Mouse (Mus musculus) forebrain, embryonic 14.5 days (tissue): ENCODE measurements around the gene Notch2. TPM values are rescaled to one million over a fixed set of nuclear protein-coding genes. Genes with fewer than 3 reads are reported as not detected.

Experiments
- ATAC-seq: fragments of 200-750 bp; cut with Nextera tagmentation; 2 replicates; pipeline ENCODE4 v1.8.0; 2017; ENCODE audit warnings: mild to moderate bottlenecking, moderate library complexity
- DNase-seq: peaks from one replicate; pipeline ENCODE4 v3.0.0-alpha.2; 2015; ENCODE audit warnings: low spot score
- H3K27ac ChIP-seq: fragments of 300-500 bp; sonication (generic); 2 replicates; pipeline ENCODE4 v1.5.1; 2014; ENCODE audit warnings: low read depth, mild to moderate bottlenecking, control low read depth, low read length, moderate library complexity
- H3K27me3 ChIP-seq: fragments of 300-500 bp; sonication (generic); replicated peaks from 2 replicates; pipeline ENCODE4 v1.6.1; 2014; ENCODE audit warnings: low read length, control low read depth, mixed read lengths; ENCODE audit not compliant: control insufficient read depth, insufficient read depth
- H3K36me3 ChIP-seq: fragments of 300-500 bp; sonication (generic); 2 replicates; pipeline ENCODE4 v1.6.1; 2014; ENCODE audit warnings: low read length, control low read depth; ENCODE audit not compliant: control insufficient read depth, insufficient read depth
- H3K4me1 ChIP-seq: fragments of 300-500 bp; sonication (generic); 2 replicates; pipeline ENCODE4 v1.6.1; 2014; ENCODE audit warnings: antibody characterized with exemption, low read length, control low read depth; ENCODE audit not compliant: control insufficient read depth, insufficient read depth
- H3K4me2 ChIP-seq: fragments of 300-500 bp; sonication (generic); 2 replicates; pipeline ENCODE4 v1.6.1; 2014; ENCODE audit warnings: mild to moderate bottlenecking, control low read depth, low read length
- H3K4me3 ChIP-seq: fragments of 300-500 bp; sonication (generic); 2 replicates; pipeline ENCODE4 v1.5.1; 2014; ENCODE audit warnings: low read depth, low read length, control low read depth
- H3K9ac ChIP-seq: fragments of 300-500 bp; sonication (generic); 2 replicates; pipeline ENCODE4 v1.6.1; 2014; ENCODE audit warnings: mild to moderate bottlenecking, low read length, control low read depth, moderate library complexity
- H3K9me3 ChIP-seq: fragments of 300-500 bp; sonication (generic); replicated peaks from 2 replicates; pipeline ENCODE4 v1.6.1; 2016; ENCODE audit warnings: low read length, control low read depth, mixed read lengths; ENCODE audit not compliant: control insufficient read depth
- WGBS: fragments of 180-500 bp; shearing (Covaris S2); extraction: QIAGEN DNeasy Blood & Tissue Kit; methylation state at CpG from one replicate; pipeline ENCODE4 v1.1.7; 2014; 5-methylcytosine and 5-hydroxymethylcytosine counted together
- polyA plus RNA-seq: library from polyadenylated mRNA; unstranded; fragments of >200 nt; fragmentation: Nextera tagmentation; extraction: Ambion mirVana; gene quantifications from 2 replicates; pipeline ENCODE4 v1.2.1, GENCODE M21; 2014

Notch2 gene
- polyA plus RNA-seq, 1 experiment from 2014 or later: 13.6 TPM

DNA sequence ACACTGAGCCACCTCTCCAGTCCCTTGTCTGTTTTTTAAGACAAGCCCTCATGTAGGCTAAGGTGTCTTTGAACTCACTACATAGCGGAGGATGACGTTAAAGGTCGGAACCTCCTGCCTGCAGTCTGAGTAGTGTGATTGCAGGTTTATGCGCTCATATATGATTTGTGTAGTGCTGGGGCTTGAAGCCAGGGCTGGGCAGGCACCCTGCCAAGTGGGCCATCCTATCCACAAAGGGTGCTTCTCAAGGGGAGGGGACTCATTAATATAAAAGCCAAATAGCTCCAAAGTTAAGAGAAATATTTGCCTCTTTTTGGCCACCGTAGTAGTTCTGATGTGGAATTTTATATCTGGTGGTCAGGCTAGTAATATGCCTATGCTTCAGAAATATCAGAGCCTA, 22.8 kb upstream of the Notch2 start:
- DNase-seq: no peak
- Histone ChIP-seq H3K27ac (no peak overlapping the region), H3K9me3 (no peaks in the 10 kb centered on the region), H3K4me1 (no peaks in the 10 kb centered on the region), H3K9ac (no peak overlapping the region), H3K4me2 (no peak overlapping the region), H3K36me3 (no peaks in the 10 kb centered on the region), H3K4me3 (no peak overlapping the region), H3K27me3 (no peaks in the 10 kb centered on the region)
- ATAC-seq: no peak
- WGBS: 92% methylated on average over 5 of the region's 5 CpGs

DNA sequence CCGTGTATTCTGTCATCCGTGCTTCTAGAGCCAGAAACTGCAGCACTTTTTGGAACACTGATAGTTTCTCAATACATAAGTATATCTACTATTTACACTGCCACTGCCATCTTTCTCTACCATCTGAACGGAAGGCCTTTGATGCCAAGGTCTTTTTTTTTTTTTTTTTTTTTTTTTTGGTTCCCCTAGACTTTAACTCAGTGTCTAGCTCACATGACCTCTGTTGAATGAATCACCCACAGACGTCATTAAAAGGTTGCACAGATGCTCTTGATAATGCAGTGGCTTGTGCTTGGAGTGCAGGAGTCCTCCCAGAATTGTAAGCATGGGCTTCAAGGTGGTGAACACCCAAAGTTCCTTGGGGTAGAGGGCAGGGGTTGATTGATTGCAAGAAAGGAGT, 21.0 kb upstream of the Notch2 start:
- no peak overlapping the region for H3K4me2 ChIP-seq
- ATAC-seq (no peak), DNase-seq (no peak)
- H3K9me3 ChIP-seq: no peaks in the 10 kb centered on the region
- H3K4me1 ChIP-seq: no peaks in the 10 kb centered on the region
- no peaks in the 10 kb centered on the region for H3K27me3 ChIP-seq
- H3K4me3 ChIP-seq: no peak overlapping the region
- 79% methylated on average over 4 of the region's 4 CpGs for WGBS
- H3K27ac ChIP-seq: no peak overlapping the region
- H3K9ac ChIP-seq: no peak overlapping the region
- no peaks in the 10 kb centered on the region for H3K36me3 ChIP-seq

GRCm38 (mm10) chr3:97993196-97993595, 20.1 kb upstream of the Notch2 start:
- Histone ChIP-seq H3K4me2 (no peak overlapping the region), H3K4me3 (no peak overlapping the region), H3K4me1 (no peaks in the 10 kb centered on the region), H3K36me3 (no peaks in the 10 kb centered on the region), H3K9ac (no peak overlapping the region), H3K27ac (no peak overlapping the region), H3K27me3 (no peaks in the 10 kb centered on the region), H3K9me3 (no peaks in the 10 kb centered on the region)
- 51% methylated on average over 5 of the region's 5 CpGs for WGBS
- no peak for DNase-seq
- no peak for ATAC-seq

DNA sequence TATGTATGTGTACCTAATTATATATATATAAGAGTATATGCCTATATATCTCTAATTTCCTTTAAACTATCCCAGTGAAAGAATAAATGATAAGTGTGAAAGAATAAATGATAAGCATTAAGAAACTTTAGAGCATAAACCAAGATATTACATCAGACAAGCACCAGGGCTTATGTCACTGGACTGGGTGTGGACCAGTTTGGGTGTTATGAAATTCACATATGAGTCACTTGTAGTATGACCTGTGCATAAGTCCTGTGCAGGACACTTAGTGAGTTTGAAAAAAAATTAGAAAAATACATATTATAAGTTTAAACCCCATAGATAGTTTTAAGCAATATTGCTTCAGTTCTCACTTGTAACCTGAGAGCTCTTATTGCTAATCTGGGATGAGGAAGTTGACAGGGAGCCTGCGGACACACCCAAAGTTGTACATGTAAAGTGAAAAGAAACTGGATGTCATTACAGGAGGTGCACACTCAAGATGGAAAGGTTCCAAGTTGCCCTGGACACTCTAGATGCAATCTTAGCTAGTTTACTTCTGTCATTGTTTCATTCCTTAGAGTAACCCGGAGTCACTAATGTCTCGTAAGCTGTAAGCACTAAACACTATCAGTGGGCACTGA, 19.3 kb upstream of the Notch2 start:
- H3K9me3 ChIP-seq: no peaks in the 10 kb centered on the region
- ATAC-seq: no peak

GRCm38 (mm10) chr3:97994818-97995217, 18.5 kb upstream of the Notch2 start:
- 94% methylated on average over 5 of the region's 5 CpGs for WGBS

More for the DNA sequence above, 19.3 kb upstream of the Notch2 start:
- no peaks in the 10 kb centered on the region for H3K36me3 ChIP-seq
- no peak overlapping the region for H3K4me2 ChIP-seq
- H3K4me3 ChIP-seq: no peak overlapping the region
- H3K27me3 ChIP-seq: no peaks in the 10 kb centered on the region
- H3K9ac ChIP-seq: no peak overlapping the region
- WGBS: 93% methylated on average over 3 of the region's 3 CpGs
- no peak for DNase-seq
- no peaks in the 10 kb centered on the region for H3K4me1 ChIP-seq
- H3K27ac ChIP-seq: no peak overlapping the region

GRCm38 (mm10) chr3:97998349-97998748, 15.0 kb upstream of the Notch2 start:
- 79% methylated on average over 4 of the region's 4 CpGs for WGBS
- no peaks in the 10 kb centered on the region for H3K36me3 ChIP-seq
- no peak overlapping the region for H3K4me2 ChIP-seq
- DNase-seq (no peak), ATAC-seq (no peak)
- H3K4me1 ChIP-seq: no peaks in the 10 kb centered on the region
- H3K9ac ChIP-seq: no peak overlapping the region
- no peaks in the 10 kb centered on the region for H3K27me3 ChIP-seq
- no peaks in the 10 kb centered on the region for H3K9me3 ChIP-seq
- no peak overlapping the region for H3K27ac ChIP-seq
- H3K4me3 ChIP-seq: no peak overlapping the region

More at GRCm38 (mm10) chr3:97994818-97995217, 18.5 kb upstream of the Notch2 start:
- no peak for ATAC-seq
- no peak overlapping the region for H3K27ac ChIP-seq
- H3K9me3 ChIP-seq: no peaks in the 10 kb centered on the region
- no peak overlapping the region for H3K4me3 ChIP-seq
- H3K4me1 ChIP-seq: no peaks in the 10 kb centered on the region
- H3K9ac ChIP-seq: no peak overlapping the region
- no peak for DNase-seq
- no peak overlapping the region for H3K4me2 ChIP-seq
- no peaks in the 10 kb centered on the region for H3K36me3 ChIP-seq
- no peaks in the 10 kb centered on the region for H3K27me3 ChIP-seq

DNA sequence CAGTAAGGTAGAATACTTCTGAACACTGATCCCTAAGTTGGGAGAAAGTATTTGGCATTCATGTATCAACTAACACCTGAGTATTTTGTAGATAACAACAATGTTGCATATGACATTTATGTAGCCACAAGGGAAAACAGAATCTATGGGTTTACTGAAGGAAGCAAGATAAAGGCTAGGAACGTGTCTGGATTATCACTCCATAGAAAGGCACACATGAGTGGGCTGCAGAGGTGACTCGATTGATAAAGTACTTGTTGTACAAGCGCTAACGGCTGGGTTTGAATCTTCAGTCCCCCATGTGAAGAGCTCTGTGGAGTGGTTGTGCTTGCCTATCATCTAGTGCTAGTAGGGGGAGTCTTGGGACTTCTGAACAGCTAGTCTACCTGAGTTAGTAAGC, 9.8 kb upstream of the Notch2 start:
- Histone ChIP-seq H3K4me3 (no peak overlapping the region), H3K9ac (no peak overlapping the region), H3K4me1 (no peaks in the 10 kb centered on the region), H3K36me3 (no peaks in the 10 kb centered on the region), H3K27me3 (no peaks in the 10 kb centered on the region), H3K27ac (no peak overlapping the region), H3K4me2 (no peak overlapping the region), H3K9me3 (no peaks in the 10 kb centered on the region)
- WGBS: 90% methylated on average over 4 of the region's 4 CpGs
- DNase-seq (no peak), ATAC-seq (no peak)

- no peak overlapping the region for H3K27ac ChIP-seq
- no peak overlapping the region for H3K4me2 ChIP-seq
- WGBS: 81% methylated on average over 3 of the region's 3 CpGs
- H3K4me3 ChIP-seq: no peak overlapping the region
- DNase-seq: no peak
- H3K4me1 ChIP-seq: no peaks in the 10 kb centered on the region
- H3K9ac ChIP-seq: no peak overlapping the region
- ATAC-seq: no peak
- H3K27me3 ChIP-seq: no peaks in the 10 kb centered on the region
- no peaks in the 10 kb centered on the region for H3K9me3 ChIP-seq
- no peaks in the 10 kb centered on the region for H3K36me3 ChIP-seq
These were observed 9.1 kb upstream of the Notch2 start for GRCm38 (mm10) chr3:98004231-98004630.

GRCm38 (mm10) chr3:98005306-98005705, 8.0 kb upstream of the Notch2 start:
- H3K9ac ChIP-seq: no peak overlapping the region
- no peaks in the 10 kb centered on the region for H3K36me3 ChIP-seq
- H3K4me1 ChIP-seq: no peaks in the 10 kb centered on the region
- H3K27me3 ChIP-seq: no peaks in the 10 kb centered on the region; the same call in 1 of the 2 replicates
- H3K9me3 ChIP-seq: no peaks in the 10 kb centered on the region
- WGBS: 80% methylated on average over 5 of the region's 5 CpGs
- no peak overlapping the region for H3K4me3 ChIP-seq
- no peak overlapping the region for H3K4me2 ChIP-seq
- DNase-seq: no peak
- H3K27ac ChIP-seq: no peak overlapping the region
- ATAC-seq: no peak
